Mouse (Mus musculus) brain, adult 2 months (tissue): ENCODE results near the gene Olfr472.
"Not testable (repeated sequence)": the region's sequence is repeated elsewhere in the genome, so short reads cannot be mapped to it uniquely, and the experiment has no call there.

Experiments
- DNase-seq: peaks from one replicate; pipeline ENCODE4 v3.0.0; 2011; ENCODE audit warnings: low read depth, low spot score

Gene Olfr472

GRCm38 (mm10) chr7:107897602-107898001 lies at the start of gene Olfr472:
Olfr472 (plus strand) TSS chr7:107897902.
- DNase-seq, result no peak

DNA sequence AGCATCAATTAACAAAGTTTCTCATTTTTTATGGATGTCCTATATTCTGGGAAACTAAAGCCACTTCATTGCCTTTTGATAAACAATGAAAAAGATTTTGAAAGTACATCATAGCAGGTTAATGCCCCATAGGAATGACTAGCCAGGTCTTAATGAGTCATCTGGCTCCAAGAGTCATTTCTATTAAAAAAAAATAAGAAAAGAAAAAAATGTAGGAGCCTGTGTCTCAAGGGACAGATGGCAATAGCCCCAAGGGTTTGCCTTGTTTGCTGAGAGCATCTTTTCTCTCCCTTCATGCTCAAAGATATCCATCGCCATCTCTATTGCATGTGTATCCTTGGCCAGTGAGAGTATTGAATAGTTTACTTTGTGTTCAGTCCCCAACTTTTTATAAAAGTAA lies 32.4 kb downstream of the Olfr472 start, which contains the start of gene Olfr473:
Gene Olfr473 (plus strand): TSS at position 301 of the 400 bp plus-strand sequence.
- no peak for DNase-seq

DNA sequence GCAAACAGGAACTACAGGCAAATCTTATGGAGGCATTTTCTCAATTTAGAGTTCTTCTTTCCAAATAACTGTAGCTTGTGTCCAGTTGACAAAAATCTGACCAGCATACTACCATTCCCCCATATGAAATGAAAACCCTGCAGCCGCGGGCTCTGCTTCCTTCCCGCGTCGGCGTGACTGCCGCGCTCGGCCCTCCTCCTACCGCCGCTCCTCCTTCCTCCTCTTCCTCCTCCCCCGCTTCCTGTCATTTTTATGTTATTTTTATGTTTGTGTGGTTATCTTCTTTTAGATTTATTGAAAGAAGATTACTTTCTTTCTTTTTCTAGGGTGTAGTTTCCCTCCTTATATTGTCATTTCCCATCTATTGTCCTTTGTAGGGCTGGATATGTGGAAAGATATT lies 54.8 kb downstream of the Olfr472 start:
- DNase-seq, result not testable (repeated sequence)

GRCm38 (mm10) chr7:107954343-107954742 lies 56.6 kb downstream of the Olfr472 start, which contains the start of gene Olfr474:
Olfr474 (plus strand) TSS chr7:107954643.
- DNase-seq, result no peak
